ENCODE assay signal across 8 mouse cellular contexts in the genomic region with DNA sequence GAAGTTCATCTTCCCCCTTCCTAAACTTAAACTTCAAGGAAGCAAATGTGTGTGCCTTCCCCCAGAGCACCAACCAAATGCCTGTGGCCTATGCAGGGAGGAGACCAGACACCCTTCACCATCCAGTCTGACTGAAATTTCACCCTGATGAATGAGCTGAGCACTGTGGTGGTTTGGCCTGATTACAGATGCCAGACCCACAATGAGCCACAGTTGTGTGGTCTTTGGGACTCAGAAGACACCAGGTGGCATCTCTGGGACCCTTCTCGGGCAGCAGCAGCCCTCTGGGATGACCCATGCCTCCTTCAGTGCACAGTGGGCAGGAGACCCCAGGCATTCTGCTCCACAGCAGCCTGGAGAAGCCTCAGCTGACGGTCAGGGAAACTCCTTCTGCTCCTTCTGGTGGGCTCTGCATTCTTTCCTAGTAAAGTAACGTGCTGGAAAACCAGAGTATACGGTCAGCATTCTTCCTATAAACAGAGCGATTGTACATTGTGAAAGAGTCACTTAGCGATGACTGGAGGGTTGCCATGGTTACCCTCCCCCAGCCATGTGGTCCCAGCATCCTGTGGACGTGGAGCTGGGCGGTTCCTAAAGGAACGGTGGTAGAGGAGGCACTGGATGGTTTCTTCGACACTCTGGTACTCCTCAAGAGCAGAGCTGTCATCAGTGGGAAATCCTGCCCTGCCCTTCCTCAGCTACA. TPM values are rescaled to one million over a fixed set of nuclear protein-coding genes. Genes with fewer than 3 reads are reported as not detected.
DNase-seq lines count a peak whose midpoint lies in the region; ATAC-seq lines count a peak whose summit lies in the region.
"Had no signal": no experiment of that assay in that cellular context is flagged by ENCODE, and none has a peak within 500 bp of the region (broad histone marks: within the 10 kb centered on the region; RNA-seq: fewer than 3 reads in every experiment).

No protein-coding gene starts in this region.

- WGBS in heart, embryonic 16.5 days, result 20% methylated on average over 10 of the region's 10 CpGs

- H3K4me1 ChIP-seq in heart, embryonic 16.5 days (ENCODE audit: control insufficient read depth, insufficient read depth, low read length), result peaks cover 7% of the 10 kb centered on the region

- H3K9me3 ChIP-seq in heart, embryonic 16.5 days (replicated peaks; ENCODE audit: control insufficient read depth, low read length), result no peaks in the 10 kb centered on the region

- no peak overlapping the region for H3K4me2 ChIP-seq in heart, embryonic 16.5 days (ENCODE audit: low read depth, low read length)

- peak; percentile 86 for ATAC-seq in heart, embryonic 16.5 days (replicated peaks; ENCODE audit: extremely low read depth, insufficient read depth, low FRiP score)
- ATAC-seq in activated CD4-positive, CD25-positive, alpha-beta regulatory T cell, adult 4 months, result no peak
- no peak for ATAC-seq in cerebellum, adult (ENCODE audit: insufficient number of reproducible peaks, low FRiP score, low TSS enrichment)

- intact Hi-C loops in left cerebral cortex, postnatal 25 days (cut with DNase I), result no loop called here

- H3K4me3 ChIP-seq in heart, embryonic 16.5 days (ENCODE audit: low read length), result no peak overlapping the region

- H3K27ac ChIP-seq in heart, embryonic 16.5 days (ENCODE audit: low read length), result peak overlapping the region; percentile 74

- H3K9ac ChIP-seq in heart, embryonic 16.5 days (ENCODE audit: low read length), result no peak overlapping the region

- no peaks in the 10 kb centered on the region for H3K36me3 ChIP-seq in heart, embryonic 16.5 days (ENCODE audit: control insufficient read depth, insufficient read depth)

- DNase-seq in Muller cell, postnatal 12 days (ENCODE audit: inconsistent ontology term), result peak; percentile 87
- DNase-seq in brain, embryonic 18.5 days (ENCODE audit: low read depth, low spot score), result peak; percentile 20
- DNase-seq in left cerebral cortex, postnatal 25 days (ENCODE audit: low spot score in 2 of 2), result peak; percentile 49 to 82
- peak; percentile 51 for DNase-seq in right cerebral cortex, adult 18-20 months

- H3K27me3 ChIP-seq in heart, embryonic 16.5 days (ENCODE audit: control insufficient read depth, insufficient read depth, low read length), result no peaks in the 10 kb centered on the region

RNA-seq across cellular contexts. Expression of a gene that starts 50.3 kb away (rescaled TPM):
- polyA plus RNA-seq in heart, embryonic 16.5 days (2015; fragmentation: Nextera tagmentation; extraction: Ambion mirVana), result 71.2 and 73.7 TPM in 2 replicates
- total RNA-seq in left cerebral cortex, postnatal 25 days (2021), result 1 to 10 TPM; 6.9 to 7.0 TPM
- not detected for polyA plus RNA-seq in activated CD4-positive, CD25-positive, alpha-beta regulatory T cell, adult 4 months (2017; shearing (Covaris generic))
- total RNA-seq: neutrophil, adult 5-6 weeks had no signal

Comparison
In these comparisons a context has a peak if more than half of its experiments do, and no peak if none do; other contexts are left out.
1. DNase-seq: peak in every context shown above with its lines; median percentile 87 in Muller cell, postnatal 12 days; 66 in left cerebral cortex, postnatal 25 days; 51 in right cerebral cortex, adult 18-20 months; 20 in brain, embryonic 18.5 days.
2. RNA of a gene that starts 50.3 kb away (polyA plus RNA-seq): 71.2 to 73.7 TPM in heart, embryonic 16.5 days; not detected in activated CD4-positive, CD25-positive, alpha-beta regulatory T cell, adult 4 months; every median in the first group is over 10 times any median in the second.